Mouse (Mus musculus) liver, adult (tissue): ENCODE results near the gene Upb1.

Experiments used
- GATA4 ChIP-seq: IDR thresholded peaks from 2 replicates; pipeline ENCODE4 v1.6.1; 2014; ENCODE audit warnings: mild to moderate bottlenecking, low read length; ENCODE audit not compliant: insufficient replicate concordance

The Upb1 gene

DNA sequence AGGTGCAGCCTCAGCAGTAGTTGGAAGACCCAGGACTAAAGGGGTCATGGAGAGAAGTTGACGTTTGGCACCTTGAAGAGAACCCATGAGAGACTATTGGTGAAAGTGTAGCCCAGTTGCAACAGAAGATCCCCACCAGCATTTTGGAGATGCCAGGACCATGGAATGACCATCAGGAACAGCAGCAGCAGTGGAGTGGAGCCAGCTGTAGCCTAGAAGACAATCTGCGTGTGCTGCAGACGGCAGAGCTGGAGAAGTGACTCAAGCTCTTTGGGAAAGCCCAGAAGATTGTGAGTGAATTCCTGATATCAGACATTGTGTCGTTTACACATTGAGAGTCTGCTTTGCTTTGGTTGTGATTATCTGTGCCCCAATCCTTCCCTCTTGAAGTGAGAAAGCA lies 80.8 kb downstream of the Upb1 start:
- no peak for TF ChIP-seq GATA4

DNA sequence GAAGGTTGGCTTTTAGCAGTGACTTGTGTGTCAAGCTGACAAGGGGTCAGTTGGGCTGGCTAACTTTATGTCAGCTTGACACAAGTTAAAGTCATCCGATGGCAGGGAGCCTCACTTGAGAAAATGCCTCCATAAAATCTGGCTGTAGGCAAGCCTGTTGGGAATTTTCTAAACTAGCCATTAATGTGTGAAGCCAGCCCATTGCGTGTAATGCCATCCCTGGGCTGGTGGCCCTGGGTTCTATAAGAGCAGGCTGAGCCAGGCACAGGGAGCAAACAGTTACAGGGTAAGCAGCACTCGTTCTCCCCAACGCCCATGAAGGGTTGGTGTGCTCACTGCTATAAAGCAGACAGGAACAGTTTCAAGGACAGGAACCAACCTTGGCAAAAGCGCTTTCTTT lies 81.4 kb downstream of the Upb1 start:
- TF ChIP-seq GATA4 = no peak

- no peak for TF ChIP-seq GATA4
Measured at GRCm38 (mm10) chr10:75482919-75483483, 82.1 kb downstream of the Upb1 start.

- TF ChIP-seq GATA4 = no peak
Measured at GRCm38 (mm10) chr10:75484066-75484465, 83.2 kb downstream of the Upb1 start.

- TF ChIP-seq GATA4 = no peak
Measured at GRCm38 (mm10) chr10:75484767-75485166, 83.9 kb downstream of the Upb1 start.

GRCm38 (mm10) chr10:75486086-75486979 lies 85.4 kb downstream of the Upb1 start:
- no peak for TF ChIP-seq GATA4

DNA sequence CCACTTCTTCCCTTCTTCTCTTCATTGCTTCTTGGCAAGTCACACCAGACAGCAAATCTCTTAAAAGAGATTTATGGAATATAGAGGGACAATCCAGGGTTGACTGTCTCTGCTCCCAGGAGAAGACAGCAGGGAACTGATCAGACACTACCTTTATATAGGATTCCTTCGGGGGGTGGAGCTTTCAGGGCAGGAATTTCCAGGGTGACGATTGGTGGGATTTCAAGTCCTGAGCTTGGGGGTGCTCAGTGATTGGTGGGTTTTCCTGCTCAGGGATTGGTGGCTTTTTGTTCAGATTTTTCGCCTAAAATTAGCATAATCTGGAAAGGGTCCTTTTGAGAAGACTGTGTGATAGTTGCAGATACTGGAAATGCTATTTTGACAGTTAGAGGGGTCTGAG lies 86.2 kb downstream of the Upb1 start:
- no peak for TF ChIP-seq GATA4

GRCm38 (mm10) chr10:75489522-75489921 lies 88.6 kb downstream of the Upb1 start:
- TF ChIP-seq GATA4 = no peak

DNA sequence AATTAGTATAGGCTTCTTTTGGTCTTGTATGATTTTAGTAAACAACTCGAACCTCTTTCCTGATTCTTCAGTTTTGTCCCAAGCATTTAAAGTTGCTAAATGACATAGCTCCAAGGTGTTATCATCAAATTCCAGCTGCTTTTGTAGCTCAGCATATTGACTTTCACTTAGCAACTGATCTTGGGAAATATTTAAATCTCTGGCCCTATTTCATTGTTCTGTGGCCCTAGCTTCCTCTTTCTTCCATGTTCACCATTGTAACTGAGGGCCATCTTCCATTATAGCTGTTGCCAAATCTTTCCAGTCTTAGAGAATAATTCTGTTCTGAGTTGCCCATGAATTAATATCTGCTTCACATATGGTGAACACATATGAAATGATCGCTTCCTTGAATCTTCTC lies 89.8 kb downstream of the Upb1 start:
- no peak for TF ChIP-seq GATA4
